Mouse (Mus musculus): ENCODE results near the gene Arpc1a. TPM values are rescaled to one million over a fixed set of nuclear protein-coding genes. Genes with fewer than 3 reads are reported as not detected.
"Not testable (repeated sequence)": the region's sequence is repeated elsewhere in the genome, so short reads cannot be mapped to it uniquely, and the experiment has no call there.

Arpc1a gene
- total RNA-seq, 2 experiments from 2014 or later, result 192 to 199 TPM

GRCm38 (mm10) chr5:145081866-145082613 is 1.6 kb upstream of the Arpc1a start:
- no peak overlapping the region for H3K27ac ChIP-seq
- no peak for DNase-seq (ENCODE audit: extremely low spot score in 1 of 2, low spot score in 2 of 2)
- intact Hi-C loops (cut with DNase I), result no loop called here
- TF ChIP-seq CTCF (IDR thresholded peaks at IDR 0.05), result no peak
- no peak overlapping the region for H3K4me3 ChIP-seq

DNA sequence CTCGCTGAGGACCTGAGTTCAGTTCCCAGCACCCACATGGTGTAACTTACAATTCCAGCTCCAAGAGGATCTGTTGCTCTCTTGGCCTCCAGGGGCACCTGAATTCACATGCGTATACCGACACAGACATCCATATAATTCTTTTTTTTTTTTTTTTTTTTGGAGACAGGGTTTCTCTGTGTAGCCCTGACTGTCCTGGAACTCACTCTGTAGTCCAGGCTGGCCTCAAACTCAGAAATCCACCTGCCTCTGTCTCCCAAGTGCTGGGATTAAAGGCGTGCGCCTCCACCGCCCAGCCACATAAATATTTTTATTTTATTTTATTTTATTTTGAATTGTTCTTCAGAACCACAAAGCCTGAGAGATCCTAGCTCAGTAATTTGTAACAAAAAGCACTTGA is 429 bp upstream of the Arpc1a start:
- not testable (repeated sequence) for DNase-seq (ENCODE audit: extremely low spot score in 1 of 2, low spot score in 2 of 2)

DNA sequence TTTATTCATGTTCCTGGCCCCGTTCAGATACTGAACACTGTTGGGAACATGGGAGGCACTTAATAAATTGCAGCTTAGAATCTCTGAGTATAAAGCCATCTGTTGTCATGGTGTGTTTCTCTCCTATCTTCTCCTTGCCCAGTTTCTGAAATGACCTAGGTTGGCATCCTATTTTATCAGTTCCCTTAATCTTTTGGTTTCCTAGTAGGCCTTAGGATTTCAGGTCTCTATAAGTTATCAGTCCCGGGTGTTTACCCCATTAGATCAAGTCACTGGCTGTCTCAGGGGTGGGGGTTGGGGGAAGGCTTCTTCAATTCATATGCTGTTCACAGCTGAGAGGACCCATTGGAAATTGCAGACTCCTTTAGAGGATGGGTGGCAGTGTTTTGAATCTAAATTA is 1.2 kb downstream of the Arpc1a start:
- no peak for DNase-seq (ENCODE audit: extremely low spot score in 1 of 2, low spot score in 2 of 2)
- intact Hi-C loops (cut with DNase I), result no loop called here
- peak overlapping the region; percentile 84 for H3K4me3 ChIP-seq
- no peak for TF ChIP-seq CTCF (IDR thresholded peaks at IDR 0.05)
- H3K27ac ChIP-seq, result no peak overlapping the region

More for the DNA sequence above, 429 bp upstream of the Arpc1a start:
- H3K4me3 ChIP-seq, result peak overlapping the region; percentile 84
- intact Hi-C loops (cut with DNase I), result not testable (repeated sequence)
- peak overlapping the region; percentile 91 for H3K27ac ChIP-seq

- no peak overlapping the region for H3K4me3 ChIP-seq
- intact Hi-C loops (cut with DNase I), result no loop called here
- no peak overlapping the region for H3K27ac ChIP-seq
- no peak for DNase-seq (ENCODE audit: extremely low spot score in 1 of 2, low spot score in 2 of 2)
- TF ChIP-seq CTCF (IDR thresholded peaks at IDR 0.05), result peak; percentile 25; the same call in 1 of the 2 replicates
Measured at GRCm38 (mm10) chr5:145088186-145088585, 4.6 kb downstream of the Arpc1a start.

DNA sequence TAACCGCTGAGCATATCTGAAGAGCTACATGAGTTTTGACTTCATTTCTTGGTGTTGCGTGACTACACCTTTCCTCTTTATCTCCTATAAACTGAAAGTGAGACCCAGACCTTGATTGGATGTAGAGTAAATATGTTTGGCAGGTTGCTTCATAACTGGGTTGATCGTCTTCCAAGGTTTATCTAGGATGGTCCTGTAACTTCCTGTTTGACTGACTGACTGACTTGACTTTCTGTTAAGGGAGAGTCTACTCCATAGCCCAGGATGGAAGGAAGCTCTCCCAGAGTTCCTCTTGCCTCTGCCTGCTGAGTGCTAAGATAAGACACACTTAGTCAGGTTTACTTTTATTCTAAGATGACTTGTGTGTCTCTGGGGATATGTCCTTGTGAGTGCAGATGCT is 6.2 kb downstream of the Arpc1a start:
- H3K4me3 ChIP-seq, result no peak overlapping the region
- intact Hi-C loops (cut with DNase I), result no loop called here
- TF ChIP-seq CTCF (IDR thresholded peaks at IDR 0.05), result no peak
- H3K27ac ChIP-seq, result no peak overlapping the region
- DNase-seq (ENCODE audit: extremely low spot score in 1 of 2, low spot score in 2 of 2), result no peak

DNA sequence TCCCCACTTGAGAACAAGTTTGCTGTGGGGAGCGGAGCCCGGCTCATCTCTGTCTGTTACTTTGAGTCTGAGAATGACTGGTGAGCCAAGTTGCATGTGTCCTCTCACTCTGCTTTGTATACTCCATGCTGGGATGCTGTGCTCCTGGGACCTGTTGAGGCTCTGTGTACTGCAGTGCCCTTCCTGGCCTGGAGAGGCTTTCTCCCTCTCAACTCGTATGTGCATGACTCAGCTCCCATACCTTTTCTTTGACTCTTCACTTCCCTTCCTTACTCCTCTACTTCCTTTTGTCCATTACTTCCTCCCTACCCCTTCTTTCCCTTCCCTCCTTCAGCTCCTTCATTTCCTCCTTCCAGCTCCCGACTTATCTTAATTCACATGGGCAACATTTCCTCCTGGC is 12.6 kb downstream of the Arpc1a start:
- H3K27ac ChIP-seq, result no peak overlapping the region
- TF ChIP-seq CTCF (IDR thresholded peaks at IDR 0.05), result no peak
- intact Hi-C loops (cut with DNase I), result no loop called here
- no peak overlapping the region for H3K4me3 ChIP-seq
- no peak for DNase-seq (ENCODE audit: extremely low spot score in 1 of 2, low spot score in 2 of 2)

DNA sequence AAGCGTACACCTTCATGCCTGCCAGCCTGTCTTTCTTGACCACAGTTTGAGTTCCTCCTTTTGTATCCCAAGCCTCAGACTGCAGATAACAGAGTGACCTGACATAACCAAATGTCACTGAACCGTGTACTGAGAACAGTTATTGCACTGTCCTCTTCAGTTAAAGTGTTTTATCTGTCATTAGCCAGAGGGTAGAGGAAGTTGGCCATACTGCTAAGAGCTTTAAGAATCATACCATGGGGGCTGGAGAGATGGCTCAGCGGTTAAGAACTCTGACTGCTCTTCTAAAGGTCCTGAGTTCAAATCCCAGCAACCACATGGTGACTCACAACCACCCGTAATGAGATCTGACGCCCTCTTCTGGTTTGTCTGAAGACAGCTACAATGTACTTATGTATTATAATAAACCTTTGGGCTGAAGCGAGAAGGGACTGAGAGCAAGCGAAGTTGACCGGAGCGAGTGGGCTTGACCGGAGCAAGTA is 14.8 kb downstream of the Arpc1a start:
- no peak overlapping the region for H3K27ac ChIP-seq
- no peak; the same call in 1 of the 2 replicates for TF ChIP-seq CTCF (IDR thresholded peaks at IDR 0.05)
- H3K4me3 ChIP-seq, result no peak overlapping the region
- intact Hi-C loops (cut with DNase I), result no loop called here
- no peak for DNase-seq (ENCODE audit: extremely low spot score in 1 of 2, low spot score in 2 of 2)

GRCm38 (mm10) chr5:145100960-145101359 is 17.3 kb downstream of the Arpc1a start:
- H3K27ac ChIP-seq, result no peak overlapping the region
- intact Hi-C loops (cut with DNase I), result no loop called here
- no peak for TF ChIP-seq CTCF (IDR thresholded peaks at IDR 0.05)
- DNase-seq (ENCODE audit: extremely low spot score in 1 of 2, low spot score in 2 of 2), result no peak
- H3K4me3 ChIP-seq, result no peak overlapping the region

- DNase-seq (ENCODE audit: extremely low spot score in 1 of 2, low spot score in 2 of 2); intact Hi-C loops (cut with DNase I); H3K27ac ChIP-seq; H3K4me3 ChIP-seq: not testable (repeated sequence)
Measured at GRCm38 (mm10) chr5:145101451-145101850, 17.8 kb downstream of the Arpc1a start.

- intact Hi-C loops (cut with DNase I), result no loop called here
- DNase-seq (ENCODE audit: extremely low spot score in 1 of 2, low spot score in 2 of 2), result no peak
- no peak overlapping the region for H3K27ac ChIP-seq
- H3K4me3 ChIP-seq, result no peak overlapping the region
- TF ChIP-seq CTCF (IDR thresholded peaks at IDR 0.05), result no peak
Measured at GRCm38 (mm10) chr5:145102706-145103105, 19.1 kb downstream of the Arpc1a start.

GRCm38 (mm10) chr5:145104328-145104727 is 20.7 kb downstream of the Arpc1a start:
- intact Hi-C loops (cut with DNase I), result no loop called here
- no peak overlapping the region for H3K4me3 ChIP-seq
- peak overlapping the region; percentile 66; the same call in 1 of the 2 replicates for H3K27ac ChIP-seq
- DNase-seq (ENCODE audit: extremely low spot score in 1 of 2, low spot score in 2 of 2), result no peak
- no peak for TF ChIP-seq CTCF (IDR thresholded peaks at IDR 0.05)

- DNase-seq (ENCODE audit: extremely low spot score in 1 of 2, low spot score in 2 of 2), result no peak
- H3K4me3 ChIP-seq, result no peak overlapping the region
- TF ChIP-seq CTCF (IDR thresholded peaks at IDR 0.05), result no peak
- intact Hi-C loops (cut with DNase I), result no loop called here
- peak overlapping the region; percentile 19; the same call in 1 of the 2 replicates for H3K27ac ChIP-seq
Measured at GRCm38 (mm10) chr5:145105694-145106275, 22.2 kb downstream of the Arpc1a start.
